Mouse (Mus musculus): ENCODE measurements around the gene Golt1a. TPM values are rescaled to one million over a fixed set of nuclear protein-coding genes. Genes with fewer than 3 reads are reported as not detected.

The Golt1a gene
- total RNA-seq, 1 experiment from 2014 or later: not detected

DNA sequence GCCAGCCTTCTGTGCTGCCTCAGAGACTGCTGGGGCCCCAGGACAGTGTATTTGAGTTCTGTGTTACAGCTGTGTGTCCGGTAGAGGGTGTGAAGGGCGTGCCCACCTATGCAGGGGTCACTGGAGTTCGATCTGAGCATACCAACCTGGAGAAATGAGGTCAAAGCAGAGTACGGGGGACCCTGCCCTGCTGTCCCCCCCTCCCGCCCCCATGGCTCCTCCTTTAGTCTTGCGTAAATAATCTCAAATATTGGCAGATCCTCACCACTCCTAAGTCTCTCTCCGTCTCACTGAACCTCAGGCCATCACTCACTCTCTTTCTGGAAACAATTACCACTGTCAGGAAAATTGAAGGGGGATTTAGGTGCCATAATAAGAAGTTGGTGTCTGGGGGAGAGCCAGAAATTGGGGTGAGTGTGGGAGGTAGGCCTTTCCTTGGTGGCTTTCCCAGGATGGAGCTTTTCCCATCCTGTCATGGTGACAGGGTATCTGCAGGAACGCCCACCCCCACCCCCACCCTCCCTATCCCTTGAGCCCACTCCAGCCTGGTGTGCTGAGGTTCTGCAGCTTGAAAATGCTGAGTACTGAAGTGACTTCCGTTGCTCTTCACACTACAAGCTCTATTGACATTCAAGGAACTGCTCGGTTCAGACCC, 57.5 kb downstream of the Golt1a start:
- no peak for ATAC-seq (replicated peaks; ENCODE audit: insufficient number of reproducible peaks, low FRiP score, low TSS enrichment, poor library complexity, severe bottlenecking)

DNA sequence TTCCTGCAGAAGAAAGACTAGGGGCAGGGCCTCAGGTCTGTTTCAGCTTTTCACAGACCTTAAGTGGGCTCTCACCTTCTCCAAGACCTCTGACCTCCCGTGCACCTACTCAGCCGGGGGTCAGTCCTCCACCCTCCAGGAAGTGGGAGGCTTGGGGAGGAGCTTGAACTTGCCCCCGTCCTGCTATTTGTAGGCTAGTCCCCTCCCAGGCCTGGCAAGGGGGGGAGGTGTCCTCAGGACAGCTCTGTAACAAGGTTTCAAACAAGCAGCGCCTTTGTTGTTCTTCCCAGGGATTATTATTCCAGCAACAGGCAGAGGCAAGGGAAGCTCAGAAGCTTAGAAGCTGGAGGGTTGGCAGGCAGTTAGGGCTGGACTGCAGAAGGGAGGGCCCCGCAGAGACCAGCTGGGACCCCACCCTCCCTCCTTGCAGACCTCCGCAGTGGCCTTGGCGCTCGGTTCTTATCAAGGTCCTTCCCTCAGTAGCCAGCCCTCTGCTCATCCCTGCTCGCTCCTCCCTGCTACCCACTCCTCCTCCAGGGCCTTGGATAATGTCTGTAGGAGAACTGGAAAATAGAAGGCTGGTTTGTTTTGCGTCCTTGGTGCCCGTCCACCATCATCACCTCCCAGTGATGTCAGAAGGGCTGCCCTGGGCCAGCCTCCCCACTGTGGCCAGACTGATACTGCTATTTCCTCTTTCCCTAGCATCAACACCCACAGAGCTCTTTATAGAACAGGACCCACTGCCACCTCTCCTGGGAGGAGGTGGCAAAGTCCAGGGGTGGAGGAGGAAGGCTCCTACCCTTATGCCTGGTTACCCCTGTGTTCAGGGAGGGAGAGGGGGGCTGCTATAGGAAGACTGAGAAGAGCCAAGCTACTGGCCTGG, 58.2 kb downstream of the Golt1a start:
- no peak for ATAC-seq (replicated peaks; ENCODE audit: insufficient number of reproducible peaks, low FRiP score, low TSS enrichment, poor library complexity, severe bottlenecking)

DNA sequence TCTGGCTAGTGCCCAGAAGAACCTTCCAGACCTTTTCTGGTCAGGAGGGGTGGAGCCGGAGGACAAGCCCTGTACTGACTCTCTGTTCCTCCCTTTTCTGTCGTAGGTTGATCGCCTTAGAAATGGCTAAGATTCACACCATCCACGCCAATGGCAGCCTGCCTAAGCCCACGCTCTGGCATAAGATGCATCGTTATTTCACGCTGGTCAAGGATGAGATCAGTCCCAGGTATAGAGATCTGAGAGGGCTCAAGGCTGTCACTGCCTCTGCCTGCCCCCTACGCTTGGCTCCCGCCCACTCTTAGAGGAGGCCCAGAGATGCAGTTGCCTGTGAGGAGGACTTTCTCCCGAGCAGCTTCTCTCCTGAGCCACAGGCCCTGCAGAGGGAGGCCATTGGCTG, 59.0 kb downstream of the Golt1a start:
- no peak for ATAC-seq (replicated peaks; ENCODE audit: insufficient number of reproducible peaks, low FRiP score, low TSS enrichment, poor library complexity, severe bottlenecking)

DNA sequence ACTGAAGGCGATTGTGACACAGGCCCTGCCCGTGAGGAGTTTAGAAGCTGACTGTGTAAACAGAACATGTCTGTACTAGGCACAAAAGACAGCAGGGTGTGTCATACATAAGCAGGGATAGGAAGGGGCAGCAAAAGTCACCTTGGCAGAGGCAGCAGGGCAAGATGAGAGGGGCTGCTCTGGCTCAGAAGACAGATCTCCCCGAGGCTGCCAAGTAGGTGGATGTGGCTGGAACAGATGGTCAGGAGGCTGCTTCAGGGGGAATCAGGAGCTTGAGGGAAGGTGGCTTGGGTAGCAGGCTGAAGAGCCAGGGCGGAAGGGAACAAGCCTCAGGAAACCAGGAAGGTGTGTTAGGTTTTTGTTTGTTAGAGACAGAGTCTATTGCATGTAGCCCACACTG, 60.8 kb downstream of the Golt1a start:
- ATAC-seq (replicated peaks; ENCODE audit: insufficient number of reproducible peaks, low FRiP score, low TSS enrichment, poor library complexity, severe bottlenecking): no peak

DNA sequence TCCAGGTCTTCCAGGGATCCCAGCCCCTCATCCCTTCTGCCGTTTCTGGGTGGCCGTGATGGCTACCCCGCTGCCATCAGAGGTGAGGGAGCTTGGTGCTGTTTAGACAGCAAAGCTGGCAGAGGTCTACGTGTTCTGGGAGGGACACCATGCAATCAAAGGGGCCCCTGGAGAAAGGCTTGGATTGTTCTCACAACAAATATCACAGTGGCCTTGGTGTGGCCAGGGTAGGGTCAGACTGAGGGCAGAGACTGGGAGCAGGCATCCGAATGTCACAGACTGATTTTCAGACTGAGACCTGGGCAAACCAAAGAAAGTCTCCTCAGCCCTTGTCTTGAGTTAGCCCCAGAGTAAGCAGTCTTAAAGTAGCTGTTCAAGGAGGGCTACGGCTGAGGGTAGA, 61.8 kb downstream of the Golt1a start:
- no peak for ATAC-seq (replicated peaks; ENCODE audit: insufficient number of reproducible peaks, low FRiP score, low TSS enrichment, poor library complexity, severe bottlenecking)

DNA sequence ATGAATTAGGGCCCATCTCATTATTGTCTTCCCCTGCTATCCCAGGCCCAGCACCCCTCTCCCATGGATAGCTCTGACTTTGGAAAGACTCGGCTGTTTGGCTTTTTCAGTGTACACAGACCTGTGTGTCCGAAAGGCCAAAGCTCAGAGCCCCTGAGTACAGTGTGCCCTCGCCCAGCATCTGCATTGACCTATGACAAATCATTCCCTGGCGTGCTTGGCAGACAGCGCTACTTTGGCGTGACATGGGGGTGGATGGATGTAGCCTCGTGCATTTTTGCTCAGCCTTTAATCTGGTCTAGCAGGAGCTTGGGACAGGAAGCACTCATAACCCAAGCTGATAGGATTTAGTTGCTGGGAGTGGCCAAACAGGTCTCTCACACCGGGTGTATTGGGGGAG, 62.5 kb downstream of the Golt1a start:
- ATAC-seq (replicated peaks; ENCODE audit: insufficient number of reproducible peaks, low FRiP score, low TSS enrichment, poor library complexity, severe bottlenecking): no peak

Other genes with a start within 250 kb of the Golt1a start
- 173 to 191 TPM (median 177 TPM) in 3 replicates for gene Ppp1r15b, start 178.7 kb upstream of the Golt1a start, total RNA-seq (2017)
- 5.7 to 6.3 TPM (median 5.7 TPM) in 3 replicates for gene Plekha6, start 145.6 kb upstream of the Golt1a start, total RNA-seq (2017)
- not detected in 3 replicates for gene Kiss1, start 12.1 kb downstream of the Golt1a start, total RNA-seq (2017)
- not detected in 3 replicates for gene Ren1, start 40.7 kb downstream of the Golt1a start, total RNA-seq (2017)
- 0.85 to 1.4 TPM in 2 of 3 replicates, not detected in the other for gene Etnk2, start 53.8 kb downstream of the Golt1a start, total RNA-seq (2017)
- not detected in 3 replicates for gene Sox13, start 114.6 kb downstream of the Golt1a start, total RNA-seq (2017)